Mouse (Mus musculus): Measurements from ENCODE around the gene Ank3.

Ank3 gene

DNA sequence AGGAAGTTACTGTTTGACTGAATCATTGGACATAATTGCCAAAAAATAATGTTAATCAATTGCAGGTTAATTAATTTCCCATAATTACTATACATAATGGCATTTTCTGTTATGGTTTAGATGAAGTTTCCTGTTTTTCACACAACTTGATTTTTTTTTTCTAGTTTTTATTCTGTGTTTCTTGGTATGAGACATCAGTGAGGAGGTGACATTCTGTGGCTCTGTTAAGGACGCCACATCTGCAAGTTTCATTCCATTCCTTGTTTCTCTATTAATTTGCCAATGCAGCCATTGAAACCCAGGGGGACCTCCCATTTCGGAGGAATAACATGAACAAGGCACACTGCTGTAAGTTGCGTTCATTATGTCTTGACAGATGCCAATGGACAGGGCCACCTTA, 143.9 kb downstream of the Ank3 start:
- no peak for DNase-seq

DNA sequence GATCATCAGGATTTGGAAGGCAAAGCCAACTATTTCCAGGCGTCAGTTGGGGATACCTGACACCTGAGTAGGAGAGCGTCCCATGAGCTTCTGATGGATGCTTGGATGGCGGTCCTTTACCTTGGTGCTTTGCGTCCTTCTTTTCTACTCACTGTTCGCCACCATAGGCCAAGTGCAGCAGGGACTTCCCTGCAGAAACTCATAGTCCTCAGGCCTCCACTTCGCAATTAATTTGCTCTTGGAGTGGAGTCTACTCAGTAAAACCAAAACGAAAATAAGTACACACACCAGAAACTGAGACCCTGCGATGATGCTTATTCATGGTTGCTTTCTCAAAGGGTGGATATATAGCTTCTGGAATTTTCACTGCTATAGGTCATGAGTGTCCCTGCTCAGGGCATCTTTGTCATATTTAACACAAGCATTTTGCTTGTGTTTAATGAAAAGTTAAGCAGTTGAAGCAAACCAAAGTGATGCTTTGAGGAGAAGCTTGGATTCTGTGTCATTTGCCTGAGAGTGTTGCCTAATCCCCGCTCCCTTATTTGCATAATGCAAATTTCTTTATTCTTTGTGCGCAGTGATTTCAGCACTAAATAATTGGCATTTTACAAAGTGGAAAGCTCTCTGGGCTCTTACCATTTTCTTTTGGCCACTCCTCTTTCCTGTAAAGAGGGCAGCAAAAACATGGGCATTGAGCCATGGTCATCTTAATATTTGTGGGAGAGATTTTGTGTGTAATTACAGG, 145.5 kb downstream of the Ank3 start:
- DNase-seq: no peak

DNA sequence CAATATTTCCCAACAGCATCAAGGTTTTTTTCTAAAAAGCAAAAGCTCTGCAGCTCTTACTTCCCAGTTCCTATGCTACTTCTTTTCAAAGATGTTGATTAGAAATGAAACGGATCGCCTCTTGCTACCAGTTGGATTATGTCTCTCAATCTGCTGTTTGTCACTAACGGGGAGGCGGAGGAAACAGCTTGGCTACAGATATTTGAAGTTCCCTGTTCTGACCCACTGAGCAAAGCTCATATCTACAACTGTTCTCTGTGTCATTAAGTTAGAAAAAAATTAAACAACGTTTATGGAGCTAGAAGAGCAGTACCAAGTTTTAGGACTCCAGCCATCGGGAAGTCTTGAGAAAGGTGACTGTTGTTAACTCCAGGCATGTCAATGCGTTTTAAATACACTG, 146.1 kb downstream of the Ank3 start:
- DNase-seq: no peak

GRCm38 (mm10) chr10:69545936-69546335, 147.4 kb downstream of the Ank3 start:
- no peak for DNase-seq

- DNase-seq: no peak
Observed at GRCm38 (mm10) chr10:69546643-69547042, 148.1 kb downstream of the Ank3 start.

DNA sequence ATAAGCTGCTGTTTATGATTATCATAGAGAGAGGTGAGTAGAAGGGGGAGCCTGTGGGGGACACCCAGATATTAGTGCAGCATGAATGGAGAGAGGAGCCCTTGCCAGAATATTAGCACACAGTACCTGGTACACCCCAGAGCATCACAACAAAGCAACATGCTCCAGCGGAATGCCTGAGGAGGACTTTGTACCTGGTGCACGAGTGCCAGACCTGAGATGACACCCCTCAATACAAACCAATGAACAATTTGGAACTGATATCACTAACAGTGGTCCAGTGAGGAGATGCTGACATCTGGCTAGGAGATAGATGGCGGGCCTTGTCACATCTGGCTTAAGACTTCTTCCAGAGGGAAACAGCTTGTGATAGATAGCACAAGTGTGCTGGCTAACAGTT, 150.2 kb downstream of the Ank3 start:
- no peak for DNase-seq

- no peak for DNase-seq
Observed at GRCm38 (mm10) chr10:69549221-69549620, 150.6 kb downstream of the Ank3 start.

GRCm38 (mm10) chr10:69550824-69551223, 152.3 kb downstream of the Ank3 start:
- DNase-seq: no peak

GRCm38 (mm10) chr10:69553091-69553490, 154.5 kb downstream of the Ank3 start:
- DNase-seq: no peak

GRCm38 (mm10) chr10:69555592-69555991, 157.0 kb downstream of the Ank3 start:
- no peak for DNase-seq

DNA sequence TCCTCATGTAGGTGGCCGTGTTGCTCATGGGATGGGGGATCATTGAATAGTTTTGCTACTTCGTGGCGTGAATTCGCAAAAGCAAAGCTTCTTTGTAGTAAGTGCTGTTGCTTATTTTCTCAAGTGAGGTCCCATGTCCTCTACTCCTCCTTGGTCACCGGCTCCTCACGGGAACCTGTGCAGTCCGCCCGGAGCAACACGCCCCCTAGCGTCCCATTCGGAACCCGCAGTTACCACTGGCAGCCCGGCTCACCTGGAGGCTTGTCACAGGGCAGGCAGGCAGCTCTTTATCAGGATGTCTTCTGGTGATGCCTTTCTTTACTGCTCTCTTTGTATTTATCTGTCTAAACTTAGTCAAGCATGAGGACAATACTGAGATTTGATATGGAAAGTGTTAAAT, 157.7 kb downstream of the Ank3 start:
- no peak for DNase-seq

- DNase-seq: no peak
Observed at GRCm38 (mm10) chr10:69560237-69560636, 161.7 kb downstream of the Ank3 start.

DNA sequence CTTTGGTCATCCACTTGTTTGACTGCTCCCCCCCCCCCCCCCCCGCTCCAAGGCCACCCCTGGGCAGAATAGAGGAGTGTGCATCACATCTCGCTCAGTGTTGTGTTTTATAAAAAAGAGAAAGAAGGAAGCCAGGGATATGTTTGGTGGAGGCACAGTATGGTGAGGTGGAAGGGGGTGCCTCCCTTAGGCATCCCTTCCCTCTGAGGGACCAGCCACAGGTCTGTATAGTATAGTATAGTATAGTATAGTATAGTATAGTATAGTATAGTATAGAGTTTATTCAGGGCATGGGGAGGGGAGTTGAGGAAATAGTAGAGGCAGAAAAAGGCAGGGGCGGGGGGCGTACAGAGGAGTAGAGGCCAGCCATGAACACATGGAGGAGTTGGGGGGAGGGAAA, 164.4 kb downstream of the Ank3 start:
- DNase-seq: no peak

DNA sequence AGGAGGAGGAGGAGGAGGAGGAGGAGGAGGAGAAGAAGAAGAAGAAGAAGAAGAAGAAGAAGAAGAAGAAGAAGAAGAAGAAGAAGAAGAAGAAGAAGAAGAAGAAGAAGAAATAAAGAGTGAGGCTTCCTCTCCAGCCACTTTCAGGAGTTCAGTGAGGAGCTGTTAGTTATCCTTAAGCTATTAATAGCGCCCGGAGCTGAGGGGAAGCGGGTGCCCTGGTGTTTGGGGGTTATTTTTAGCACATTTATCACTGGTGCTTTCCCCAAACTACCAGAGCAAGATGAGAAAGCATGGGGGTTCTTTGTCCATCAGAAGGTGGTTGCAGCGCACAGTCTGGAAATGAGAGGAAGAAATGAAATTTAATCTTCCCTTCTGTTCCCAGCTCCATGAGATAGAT, 166.5 kb downstream of the Ank3 start:
- DNase-seq: no peak

- no peak for DNase-seq
Observed at GRCm38 (mm10) chr10:69568976-69569375, 170.4 kb downstream of the Ank3 start.

GRCm38 (mm10) chr10:69569740-69570139, 171.2 kb downstream of the Ank3 start:
- DNase-seq: no peak

DNA sequence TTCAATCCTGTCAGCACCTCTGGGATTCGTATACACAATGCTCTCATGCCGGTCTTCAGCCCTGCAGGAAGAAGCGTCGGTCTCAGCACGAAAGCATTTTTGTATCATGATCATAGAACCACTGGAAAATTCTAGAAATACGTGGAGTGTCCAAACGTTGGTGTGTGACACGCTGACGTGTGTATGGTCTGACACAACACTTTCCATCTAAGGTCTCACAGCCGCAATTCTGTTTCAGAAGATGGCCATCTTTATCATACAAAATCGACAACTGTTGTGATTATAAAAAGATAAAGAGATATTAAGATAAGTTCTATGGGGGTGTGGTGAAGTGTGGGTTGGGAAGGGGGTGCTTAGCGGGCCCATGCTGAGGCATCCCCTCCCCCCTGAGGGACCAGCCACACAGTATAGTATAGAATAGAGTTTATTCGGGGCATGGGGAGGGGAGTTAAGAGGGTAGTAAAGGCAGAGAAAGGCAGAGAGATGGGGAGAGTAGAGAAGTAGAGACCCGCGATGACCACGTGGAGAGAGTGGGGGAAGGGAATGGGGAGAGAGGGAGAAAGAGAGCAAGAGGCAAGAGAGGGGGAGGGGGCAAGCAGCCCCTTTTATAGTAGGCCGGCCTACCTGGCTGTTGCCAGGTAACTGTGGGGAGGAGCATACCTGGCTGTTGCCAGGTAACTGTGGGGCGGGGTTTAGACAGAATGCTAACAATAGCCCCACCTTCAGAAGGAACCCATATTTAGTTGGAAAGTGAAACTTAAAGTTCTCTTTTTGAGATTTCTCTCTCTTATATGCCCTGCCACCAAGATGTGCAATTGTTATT, 172.1 kb downstream of the Ank3 start:
- DNase-seq: peak; percentile 25

- DNase-seq: no peak
Observed at GRCm38 (mm10) chr10:69571422-69571821, 172.8 kb downstream of the Ank3 start.

- peak; percentile 52 for DNase-seq
Observed at GRCm38 (mm10) chr10:69571972-69572371, 173.4 kb downstream of the Ank3 start.

- DNase-seq: peak; percentile 21
Observed at GRCm38 (mm10) chr10:69573054-69573453, 174.5 kb downstream of the Ank3 start.

GRCm38 (mm10) chr10:69573746-69574145, 175.2 kb downstream of the Ank3 start:
- DNase-seq: no peak

DNA sequence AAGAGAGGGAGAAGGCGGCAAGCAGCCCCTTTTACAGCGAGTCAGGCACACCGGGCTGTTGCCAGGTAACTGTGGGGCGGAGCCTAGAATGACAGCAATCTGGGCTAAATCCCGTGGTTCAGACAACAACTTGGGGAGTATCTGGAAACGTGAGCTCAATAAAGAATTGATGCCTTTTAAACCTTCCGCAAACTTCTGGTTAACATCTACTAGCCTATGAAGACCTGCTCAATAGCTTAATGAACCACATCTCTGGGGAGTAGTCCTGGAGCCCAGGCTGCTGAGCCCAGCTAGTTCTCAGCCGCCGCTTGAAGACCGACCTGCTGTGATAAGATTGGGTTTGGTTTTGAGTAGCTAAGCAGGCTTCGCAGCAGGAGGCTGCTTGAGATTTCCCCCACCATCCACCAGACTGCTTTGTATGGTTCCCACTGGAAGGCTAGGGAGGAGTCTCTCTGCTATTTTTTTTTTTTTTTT, 175.7 kb downstream of the Ank3 start:
- DNase-seq: peak; percentile 57

- peak; percentile 54 for DNase-seq
Observed at GRCm38 (mm10) chr10:69574894-69575293, 176.3 kb downstream of the Ank3 start.

DNA sequence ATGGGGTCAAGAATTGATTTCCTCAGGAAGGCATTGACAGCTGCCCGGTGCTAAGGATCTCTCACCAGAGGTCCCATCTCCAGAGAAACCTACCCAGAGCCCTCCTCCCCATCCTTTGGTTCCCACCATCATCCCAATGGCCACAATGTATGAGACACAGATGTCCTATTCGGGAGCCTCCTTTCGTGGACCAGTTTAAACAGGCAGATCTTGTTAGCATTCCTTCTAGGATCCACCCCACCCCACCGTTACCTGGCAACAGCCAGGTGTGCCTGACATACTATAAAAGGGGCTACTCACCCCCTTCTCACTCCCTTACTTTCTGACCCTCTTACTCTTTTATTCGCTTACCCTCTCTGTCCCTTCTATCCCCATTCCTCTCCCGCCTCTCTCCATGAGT, 176.9 kb downstream of the Ank3 start:
- DNase-seq: no peak

Measured in retina, postnatal 1 day (tissue).